Mouse (Mus musculus) hindbrain, embryonic 16.5 days (tissue): ENCODE data around the gene Dnajc10. TPM values are rescaled to one million over a fixed set of nuclear protein-coding genes. Genes with fewer than 3 reads are reported as not detected.
A peak's percentile ranks its signal among the peaks of the same experiment; 100 is the strongest.

ENCODE experiments used
- ATAC-seq: fragments of 200-750 bp; cut with Nextera tagmentation; 2 replicates; pipeline ENCODE4 v1.8.0; 2017; ENCODE audit warnings: moderate TSS enrichment, moderate library complexity
- H3K27ac ChIP-seq: fragments of 300-500 bp; sonication (generic); 2 replicates; pipeline ENCODE4 v1.5.1; 2014; ENCODE audit warnings: low read depth, mild to moderate bottlenecking, control low read depth, low read length, moderate library complexity
- H3K27me3 ChIP-seq: fragments of 300-500 bp; sonication (generic); replicated peaks from 2 replicates; pipeline ENCODE4 v1.6.1; 2014; ENCODE audit warnings: low read length; ENCODE audit not compliant: control insufficient read depth, insufficient read depth
- H3K36me3 ChIP-seq: fragments of 300-500 bp; sonication (generic); 2 replicates; pipeline ENCODE4 v1.6.1; 2014; ENCODE audit warnings: mild to moderate bottlenecking, low read length, moderate library complexity, mixed read lengths; ENCODE audit not compliant: control insufficient read depth, insufficient read depth
- H3K4me1 ChIP-seq: fragments of 300-500 bp; sonication (generic); 2 replicates; pipeline ENCODE4 v1.6.1; 2014; ENCODE audit warnings: low read depth, low read length; ENCODE audit not compliant: control insufficient read depth, insufficient read depth
- H3K4me2 ChIP-seq: fragments of 300-500 bp; sonication (generic); 2 replicates; pipeline ENCODE4 v1.6.1; 2014; ENCODE audit warnings: mild to moderate bottlenecking, low read length, control low read depth, moderate library complexity
- H3K4me3 ChIP-seq: fragments of 300-500 bp; sonication (generic); 2 replicates; pipeline ENCODE4 v1.5.1; 2014; ENCODE audit warnings: mild to moderate bottlenecking, low read length, control low read depth, moderate library complexity
- H3K9ac ChIP-seq: fragments of 300-500 bp; sonication (generic); 2 replicates; pipeline ENCODE4 v1.6.1; 2014; ENCODE audit warnings: low read depth, mild to moderate bottlenecking, control low read depth, low read length, moderate library complexity
- H3K9me3 ChIP-seq: fragments of 300-500 bp; sonication (generic); 2 replicates; pipeline ENCODE4 v1.6.1; 2014; ENCODE audit warnings: mild to moderate bottlenecking, low read length, moderate library complexity; ENCODE audit not compliant: control insufficient read depth
- WGBS: fragments of 180-500 bp; shearing (Covaris S2); extraction: QIAGEN DNeasy Blood & Tissue Kit; methylation state at CpG from one replicate; pipeline ENCODE4 v1.1.7; 2014; 5-methylcytosine and 5-hydroxymethylcytosine counted together
- polyA plus RNA-seq: library from polyadenylated mRNA; unstranded; fragments of >200 nt; fragmentation: Nextera tagmentation; extraction: Ambion mirVana; gene quantifications from 2 replicates; pipeline ENCODE4 v1.2.1, GENCODE M21; 2015

Dnajc10 gene
- polyA plus RNA-seq, 1 experiment from 2014 or later = 61.6 TPM

DNA sequence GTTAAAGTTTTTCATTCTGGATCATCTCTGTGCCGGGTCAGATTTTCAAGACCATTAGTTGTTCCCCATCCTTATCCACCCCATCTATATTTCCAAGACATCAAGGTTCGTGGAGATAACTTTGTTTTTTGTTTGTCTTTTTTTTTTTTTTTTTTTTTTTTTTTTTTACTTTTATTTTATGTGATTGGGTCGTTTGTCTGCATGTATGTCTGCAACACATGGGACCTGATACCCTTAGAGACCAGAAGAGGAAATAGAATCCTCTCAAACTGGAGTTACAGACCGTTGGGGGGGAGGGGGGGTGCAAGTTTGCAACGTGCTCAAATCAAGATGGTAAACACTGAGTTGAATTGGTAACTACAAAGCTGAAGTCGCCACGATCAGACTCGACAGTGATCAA, 23.1 kb upstream of the Dnajc10 start, which contains the start of gene Prdx6b:
Gene Prdx6b (plus strand): TSS at position 301 of the 400 bp plus-strand sequence.
- Histone ChIP-seq H3K27me3 (no peaks in the 10 kb centered on the region), H3K9ac (no peak within 1 kb of the TSS), H3K27ac (no peak within 1 kb of the TSS), H3K36me3 (no peaks in the 10 kb centered on the region), H3K4me1 (no peaks in the 10 kb centered on the region), H3K9me3 (no peaks in the 10 kb centered on the region), H3K4me2 (no peak within 1 kb of the TSS), H3K4me3 (no peak within 1 kb of the TSS)
- no peak for ATAC-seq
- WGBS = 90% methylated on average over 8 of the region's 8 CpGs

DNA sequence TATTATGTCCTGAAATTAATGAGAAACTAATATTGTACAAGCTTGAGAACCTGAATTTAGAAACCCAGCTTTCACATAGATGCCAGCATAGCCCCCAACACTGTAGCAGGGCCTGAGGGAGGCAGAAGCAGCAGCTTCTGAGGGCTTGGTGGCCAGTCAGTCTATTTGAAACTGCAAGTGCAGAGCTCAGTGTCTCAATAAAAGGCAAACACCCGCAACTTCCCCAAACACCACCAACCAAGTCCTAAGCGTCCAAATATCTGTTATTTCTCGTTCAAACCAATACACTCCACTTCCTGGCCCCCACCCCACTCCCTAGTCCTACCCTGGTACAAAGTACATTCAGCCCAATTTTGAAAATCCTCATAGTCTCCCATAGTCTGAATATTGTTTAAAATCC, 16.9 kb upstream of the Dnajc10 start:
- Histone ChIP-seq H3K9me3 (no peaks in the 10 kb centered on the region), H3K36me3 (no peaks in the 10 kb centered on the region), H3K4me2 (no peak overlapping the region), H3K4me3 (no peak overlapping the region), H3K27ac (no peak overlapping the region), H3K27me3 (no peaks in the 10 kb centered on the region), H3K9ac (no peak overlapping the region), H3K4me1 (no peaks in the 10 kb centered on the region)
- ATAC-seq = no peak
- WGBS = 78% methylated on average over 3 of the region's 3 CpGs

DNA sequence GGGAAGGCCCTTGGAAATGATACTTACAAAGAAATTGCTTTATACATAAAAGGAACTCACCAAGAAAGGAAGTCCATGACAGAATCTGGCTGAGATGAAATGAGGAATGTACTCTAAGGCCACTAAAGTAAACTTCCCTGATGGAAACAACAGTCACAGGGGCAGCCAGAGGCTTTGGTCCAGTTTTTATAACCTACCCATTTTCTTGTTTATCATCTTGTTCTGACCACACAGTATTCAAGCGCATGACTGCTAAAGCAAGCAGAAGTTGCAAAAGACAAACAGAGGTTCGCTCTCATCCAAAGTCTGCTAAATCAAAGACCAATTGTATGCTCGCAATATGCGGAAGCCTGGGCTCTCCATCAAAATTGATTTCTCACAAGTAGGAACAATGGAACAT, 14.5 kb upstream of the Dnajc10 start:
- no peak for ATAC-seq
- Histone ChIP-seq H3K36me3 (no peaks in the 10 kb centered on the region), H3K4me1 (no peaks in the 10 kb centered on the region), H3K9me3 (no peaks in the 10 kb centered on the region), H3K27ac (no peak overlapping the region), H3K9ac (no peak overlapping the region), H3K4me3 (no peak overlapping the region), H3K4me2 (no peak overlapping the region), H3K27me3 (no peaks in the 10 kb centered on the region)
- WGBS = 84% methylated on average over 4 of the region's 4 CpGs

DNA sequence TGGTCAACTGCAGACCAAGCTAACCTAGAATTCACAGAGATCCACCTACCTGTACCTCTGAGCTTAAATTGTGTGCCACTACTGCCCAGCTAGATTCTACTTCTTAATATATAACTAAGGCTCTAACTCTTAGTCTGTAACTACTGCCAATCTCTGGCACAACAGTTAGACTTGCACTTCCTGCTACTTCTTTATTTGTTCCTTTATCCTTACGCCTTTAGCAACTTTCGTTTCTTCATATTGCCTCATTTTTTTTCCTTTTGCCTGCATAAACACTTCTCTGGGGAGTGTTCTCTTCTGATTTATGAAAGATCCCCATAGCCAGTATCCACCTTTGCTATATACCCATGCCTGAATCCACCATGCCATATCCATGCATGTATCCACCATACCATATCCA, 11.3 kb upstream of the Dnajc10 start:
- no peak overlapping the region for H3K4me2 ChIP-seq
- ATAC-seq = no peak
- H3K9me3 ChIP-seq = no peaks in the 10 kb centered on the region
- H3K36me3 ChIP-seq = no peaks in the 10 kb centered on the region
- H3K4me1 ChIP-seq = no peaks in the 10 kb centered on the region
- H3K27me3 ChIP-seq = no peaks in the 10 kb centered on the region
- no peak overlapping the region for H3K27ac ChIP-seq
- H3K9ac ChIP-seq = no peak overlapping the region
- no peak overlapping the region for H3K4me3 ChIP-seq
- 91% methylated on average over 2 of the region's 2 CpGs for WGBS

DNA sequence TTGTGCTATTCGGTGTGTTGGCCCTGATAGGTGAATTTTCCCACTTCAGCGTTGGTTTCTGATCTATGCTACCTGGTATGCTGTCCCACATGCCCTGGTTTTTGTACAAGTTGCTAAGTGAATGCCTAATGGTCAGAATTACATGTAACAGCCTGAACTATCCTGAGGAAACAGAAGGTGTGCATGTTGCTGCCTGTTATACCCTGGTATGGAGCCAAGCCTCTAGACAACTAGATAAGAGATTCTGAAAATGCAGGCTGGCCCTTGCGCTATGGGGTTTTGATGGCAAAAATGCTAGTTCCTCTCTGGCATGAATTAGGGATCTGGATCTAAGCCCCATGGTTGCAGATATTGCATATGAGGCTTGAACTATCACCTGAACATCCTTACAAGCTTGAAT, 7.6 kb upstream of the Dnajc10 start:
- Histone ChIP-seq H3K4me1 (no peaks in the 10 kb centered on the region), H3K27ac (no peak overlapping the region), H3K4me3 (no peak overlapping the region), H3K36me3 (no peaks in the 10 kb centered on the region), H3K9ac (no peak overlapping the region), H3K27me3 (no peaks in the 10 kb centered on the region), H3K4me2 (no peak overlapping the region), H3K9me3 (no peaks in the 10 kb centered on the region)
- WGBS = 89% methylated on average over 3 of the region's 3 CpGs
- no peak for ATAC-seq

DNA sequence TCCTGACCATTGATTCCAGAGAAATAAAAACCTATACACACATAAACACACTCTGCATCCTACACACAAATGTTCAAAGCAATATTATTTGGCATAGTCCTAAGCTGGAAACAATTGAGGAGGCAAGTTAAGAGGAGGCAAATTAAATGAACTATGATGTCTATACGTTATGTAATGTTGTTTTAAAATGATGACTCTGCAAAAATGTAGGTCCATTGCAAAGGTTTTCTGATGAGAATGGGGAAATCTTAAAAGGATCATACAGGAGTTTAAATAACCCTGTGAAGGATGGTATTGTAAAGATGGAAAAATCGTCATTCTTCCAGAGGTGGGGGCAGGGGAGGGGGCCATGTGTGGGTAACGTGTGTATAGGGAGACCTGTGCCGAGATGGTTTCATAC, 5.5 kb upstream of the Dnajc10 start:
- H3K9ac ChIP-seq = no peak overlapping the region
- no peak for ATAC-seq
- H3K27ac ChIP-seq = no peak overlapping the region
- H3K4me2 ChIP-seq = no peak overlapping the region
- WGBS = 83% methylated on average over 4 of the region's 4 CpGs
- peaks cover 2% of the 10 kb centered on the region for H3K4me1 ChIP-seq
- H3K4me3 ChIP-seq = no peak overlapping the region
- no peaks in the 10 kb centered on the region for H3K36me3 ChIP-seq
- no peaks in the 10 kb centered on the region for H3K27me3 ChIP-seq
- no peaks in the 10 kb centered on the region for H3K9me3 ChIP-seq

DNA sequence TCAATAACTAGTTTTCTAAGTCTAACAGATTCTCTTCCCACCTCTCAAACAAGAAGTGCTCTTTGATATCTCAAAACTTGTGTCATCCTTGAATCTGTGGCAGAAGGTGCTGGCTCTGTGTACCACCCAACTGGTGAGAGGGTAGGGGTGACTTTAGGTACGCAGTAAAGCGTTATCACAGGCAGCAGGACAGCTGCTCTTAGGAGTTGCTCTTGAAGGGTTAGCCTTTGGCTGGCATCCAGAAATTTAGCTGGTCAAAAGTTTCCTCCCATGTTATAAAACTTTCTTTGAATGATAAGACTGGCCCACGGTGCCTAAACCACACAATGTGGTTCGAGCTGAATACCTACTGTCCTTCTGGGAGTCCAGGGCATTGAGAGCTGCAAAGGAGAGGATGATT, 4.5 kb upstream of the Dnajc10 start:
- no peaks in the 10 kb centered on the region for H3K27me3 ChIP-seq
- no peak overlapping the region for H3K4me2 ChIP-seq
- H3K27ac ChIP-seq = no peak overlapping the region
- no peak for ATAC-seq
- H3K36me3 ChIP-seq = no peaks in the 10 kb centered on the region
- no peaks in the 10 kb centered on the region for H3K9me3 ChIP-seq
- WGBS = 75% methylated on average over 4 of the region's 4 CpGs
- H3K9ac ChIP-seq = no peak overlapping the region
- peaks cover 3% of the 10 kb centered on the region for H3K4me1 ChIP-seq
- H3K4me3 ChIP-seq = no peak overlapping the region

DNA sequence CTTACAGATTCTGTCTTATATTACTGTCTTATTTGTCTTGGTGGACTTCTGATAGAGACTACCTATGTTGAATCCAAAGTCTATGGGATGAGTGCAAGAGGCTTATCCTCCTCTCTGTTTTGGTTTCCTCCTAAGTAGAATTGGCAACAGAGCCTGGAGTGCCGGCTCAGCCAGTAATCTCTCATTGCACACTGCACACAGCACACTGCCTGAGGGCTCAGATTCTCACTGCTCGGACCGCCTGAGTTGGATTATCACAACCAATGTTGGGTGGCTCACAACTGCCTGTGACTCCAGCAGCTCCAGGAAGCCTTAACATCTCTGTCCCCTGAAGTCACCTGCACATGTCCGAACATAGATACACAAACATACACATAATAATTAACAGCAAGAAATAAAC, 3.9 kb upstream of the Dnajc10 start:
- peaks cover 5% of the 10 kb centered on the region for H3K4me1 ChIP-seq
- no peak for ATAC-seq
- no peak overlapping the region for H3K4me3 ChIP-seq
- H3K9ac ChIP-seq = no peak overlapping the region
- H3K4me2 ChIP-seq = no peak overlapping the region
- H3K9me3 ChIP-seq = no peaks in the 10 kb centered on the region
- 84% methylated on average over 4 of the region's 4 CpGs for WGBS
- no peak overlapping the region for H3K27ac ChIP-seq
- no peaks in the 10 kb centered on the region for H3K36me3 ChIP-seq
- H3K27me3 ChIP-seq = no peaks in the 10 kb centered on the region

DNA sequence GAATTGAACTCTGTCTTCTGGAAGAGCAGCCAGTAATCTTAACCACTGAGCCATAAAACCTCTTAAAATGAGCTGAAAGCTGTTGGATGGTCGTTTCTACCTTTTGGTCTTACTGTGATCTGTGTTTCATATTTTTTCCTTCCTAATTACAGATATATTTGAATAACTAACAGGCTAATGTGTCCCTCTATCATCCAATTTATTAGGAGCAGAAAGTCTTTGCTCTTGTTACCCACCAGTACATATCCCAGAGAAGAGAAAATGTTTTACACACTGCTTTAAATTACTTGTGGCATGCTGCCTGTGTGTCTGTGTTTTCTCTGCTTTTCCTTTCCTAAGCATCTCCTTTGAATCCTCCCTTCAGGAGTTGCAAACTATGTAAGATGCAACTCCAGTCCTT, 1.1 kb upstream of the Dnajc10 start:
- WGBS = 48% methylated on average over 1 of the region's 1 CpGs
- H3K27me3 ChIP-seq = no peaks in the 10 kb centered on the region
- H3K27ac ChIP-seq = no peak overlapping the region
- peaks cover 3% of the 10 kb centered on the region; the same call in 1 of the 2 replicates for H3K36me3 ChIP-seq
- no peaks in the 10 kb centered on the region for H3K9me3 ChIP-seq
- peaks cover 12% of the 10 kb centered on the region for H3K4me1 ChIP-seq
- no peak overlapping the region for H3K4me2 ChIP-seq
- H3K4me3 ChIP-seq = no peak overlapping the region
- ATAC-seq = no peak
- H3K9ac ChIP-seq = no peak overlapping the region

DNA sequence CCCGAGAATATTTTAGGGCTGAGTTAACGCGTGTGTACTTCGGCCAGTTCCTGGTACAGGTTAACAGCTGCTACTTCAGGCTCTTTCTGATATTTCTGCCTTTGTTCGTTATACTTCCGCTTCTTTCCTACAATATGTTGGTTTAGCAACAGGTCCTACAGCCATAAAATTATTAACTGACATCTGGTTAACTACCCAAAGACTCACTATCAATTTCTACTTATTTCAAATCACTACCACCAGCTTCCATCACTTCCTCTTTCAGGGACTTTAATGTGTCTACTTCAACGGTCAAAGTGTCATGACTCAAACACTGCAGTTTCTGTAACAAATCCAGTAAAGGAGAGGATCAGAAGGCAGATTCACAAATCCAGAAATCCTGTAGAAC, 418 bp upstream of the Dnajc10 start:
- Histone ChIP-seq H3K27me3 (no peaks in the 10 kb centered on the region), H3K9me3 (no peaks in the 10 kb centered on the region), H3K9ac (peak overlapping the region; percentile 94), H3K4me1 (peaks cover 12% of the 10 kb centered on the region), H3K4me2 (peak overlapping the region; percentile 71), H3K27ac (peak overlapping the region; percentile 98), H3K4me3 (peak overlapping the region; percentile 87), H3K36me3 (peaks cover 3% of the 10 kb centered on the region; the same call in 1 of the 2 replicates)
- WGBS = 46% methylated on average over 7 of the region's 7 CpGs
- ATAC-seq = peak; percentile 30
